Mouse (Mus musculus): ENCODE results near the gene AL607142.1.

DNA sequence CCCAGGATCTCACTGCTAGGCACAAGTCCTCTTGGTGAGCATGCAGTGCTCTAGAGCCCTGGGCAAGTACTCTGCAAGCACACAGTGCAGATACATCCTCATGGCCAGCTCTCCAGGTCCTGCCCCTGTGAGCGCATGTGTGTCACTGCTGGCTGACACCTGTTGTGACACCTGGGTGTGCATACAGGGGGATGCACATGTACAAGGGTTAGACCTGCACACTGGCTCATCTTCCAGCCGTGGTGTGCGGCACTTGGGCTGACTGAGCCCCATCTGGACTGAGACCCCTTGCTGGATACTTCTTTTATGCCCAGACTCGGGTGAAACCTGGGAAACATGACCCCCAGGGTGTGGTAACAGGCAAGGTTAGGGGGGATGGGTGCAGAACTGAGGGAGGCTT lies 16.5 kb upstream of the AL607142.1 start:
- TF ChIP-seq CTCF (IDR thresholded peaks at IDR 0.05; ENCODE audit: low read depth) (no peak), EP300 (IDR thresholded peaks at IDR 0.05; ENCODE audit: low read depth) (no peak)

Measured in liver, postnatal 0 days (tissue).